Mouse (Mus musculus) layer of hippocampus, adult 2 months (tissue): Measurements from ENCODE around the gene Atp2b2. TPM values are rescaled to one million over a fixed set of nuclear protein-coding genes. Genes with fewer than 3 reads are reported as not detected.

ENCODE experiments used
- DNase-seq, 2 experiments: peaks; one replicate each; pipeline ENCODE4 v3.0.0; 2022; ENCODE audit warnings: low spot score in 2 of 2
- H3K27ac ChIP-seq: fragments of 200-600 bp; 2 replicates; pipeline ENCODE4 v1.8.1; 2022
- H3K4me3 ChIP-seq: fragments of 200-600 bp; 2 replicates; pipeline ENCODE4 v1.8.1; 2022; ENCODE audit warnings: mild to moderate bottlenecking
- CTCF ChIP-seq: fragments of 200-600 bp; conservative IDR thresholded peaks from 2 replicates; pipeline ENCODE4 v1.8.1; 2022; ENCODE audit warnings: antibody characterized with exemption, mild to moderate bottlenecking, moderate library complexity
- long read RNA-seq, 2 experiments: library from polyadenylated mRNA; stranded (forward); transcript quantifications; one replicate each; pipeline ENCODE4 v2.0.0; 2021; ENCODE audit warnings: borderline mapping rate in 2 of 2
- total RNA-seq, 2 experiments: library from RNA; stranded (reverse); gene quantifications; 2 replicates each; pipeline ENCODE4 v1.2.3; 2021

Atp2b2 gene
- total RNA-seq: 100 to 1,000 TPM; 330 to 337 TPM
- long read RNA-seq, experiment 1, full-length matches to known transcripts: 84 of 172 reads
- long read RNA-seq, experiment 1, partial matches to known transcripts: 31 of 172 reads
- long read RNA-seq, experiment 1, other reads (novel, unspliced or antisense): 57 of 172 reads
- long read RNA-seq, experiment 2, full-length matches to known transcripts: 164 of 317 reads
- long read RNA-seq, experiment 2, partial matches to known transcripts: 51 of 317 reads
- long read RNA-seq, experiment 2, other reads (novel, unspliced or antisense): 102 of 317 reads

DNA sequence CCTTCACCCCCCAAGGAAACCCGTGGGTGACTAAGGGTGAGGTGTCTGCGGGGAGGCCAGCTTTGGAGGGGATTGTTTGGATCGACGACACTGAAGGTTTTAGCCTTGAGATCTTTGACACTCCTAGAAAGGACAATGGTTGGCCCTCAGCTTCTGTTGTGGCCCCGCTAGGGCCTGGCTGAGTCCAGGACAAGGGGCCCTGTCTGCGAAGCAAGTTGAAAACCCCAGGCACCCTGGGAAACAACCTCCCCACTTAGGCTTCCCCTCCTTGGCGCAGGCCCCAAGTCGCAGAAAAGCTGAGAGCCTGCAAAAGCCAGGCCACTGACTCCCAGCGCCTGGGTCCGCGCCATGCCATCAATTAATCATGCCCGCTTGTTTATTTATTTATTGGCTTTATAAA, at the start of gene Atp2b2:
TSS of gene Atp2b2 (minus strand) at position 282 of the 400 bp plus-strand sequence.
- no peak for TF ChIP-seq CTCF
- DNase-seq: no peak
- Histone ChIP-seq H3K4me3 (peak within 1 kb of the TSS; percentile 83), H3K27ac (peak within 1 kb of the TSS; percentile 98)

DNA sequence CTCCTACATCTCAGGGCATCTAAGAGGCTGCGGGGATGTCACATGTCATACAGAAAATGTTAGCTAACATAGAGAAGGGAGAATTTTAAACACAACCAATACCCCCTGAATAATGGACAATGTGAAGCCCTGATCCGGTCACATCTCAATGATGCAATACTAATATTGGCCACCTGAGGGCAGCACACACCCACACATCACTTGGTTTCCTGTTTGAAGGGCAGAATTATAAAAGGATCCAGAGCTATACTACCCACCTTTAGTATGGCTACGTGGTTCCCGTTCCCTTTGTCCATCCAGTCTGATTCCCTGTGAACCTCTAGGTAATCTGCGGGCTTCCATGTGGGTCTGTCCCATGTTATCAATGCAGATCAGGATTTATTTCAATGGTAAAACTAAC, 47.2 kb upstream of the Atp2b2 start:
- DNase-seq: peak; percentile 50 to 86
- H3K4me3 ChIP-seq: no peak overlapping the region
- no peak overlapping the region for H3K27ac ChIP-seq
- TF ChIP-seq CTCF: peak; percentile 95

DNA sequence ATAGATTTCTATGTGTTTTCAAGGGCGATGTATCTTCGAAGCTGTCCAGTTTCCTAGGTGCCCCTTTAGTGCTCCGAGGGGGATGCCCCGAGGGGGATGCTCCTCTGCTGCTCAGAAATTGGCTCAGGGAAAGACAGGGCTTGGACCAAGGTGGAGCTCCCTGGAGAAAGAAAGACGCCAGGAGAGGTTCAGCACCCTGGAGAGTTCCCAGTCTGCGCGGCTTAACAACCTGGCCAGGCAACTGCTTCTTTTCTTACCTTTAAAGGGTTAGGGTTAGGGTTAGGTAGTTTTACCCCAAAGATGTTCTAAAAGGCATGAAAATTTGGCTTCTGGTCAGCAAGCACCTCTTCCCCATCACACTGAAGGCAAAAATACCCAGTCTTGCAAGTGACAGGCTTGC, 44.7 kb upstream of the Atp2b2 start:
- TF ChIP-seq CTCF: no peak
- Histone ChIP-seq H3K4me3 (no peak overlapping the region), H3K27ac (no peak overlapping the region)
- DNase-seq: no peak

DNA sequence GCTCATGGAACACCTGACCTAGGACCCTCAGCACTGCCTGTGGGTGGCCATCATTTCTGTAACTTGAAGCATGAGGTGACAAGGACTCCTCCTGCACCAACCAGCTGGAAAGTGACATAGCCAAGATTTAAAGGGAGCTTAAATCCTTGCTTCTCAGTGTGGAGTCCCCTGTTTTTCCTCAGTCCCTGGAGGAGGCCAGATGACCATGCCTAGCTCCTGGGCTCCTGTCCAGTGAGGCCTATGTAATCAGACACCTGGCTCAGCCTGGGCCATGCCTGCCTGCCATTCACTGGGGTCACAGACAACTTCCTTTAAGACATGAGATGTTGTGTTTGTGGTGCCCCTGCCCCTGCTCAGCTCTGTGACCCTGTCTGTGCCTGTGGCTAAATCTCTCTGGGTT, 36.1 kb upstream of the Atp2b2 start:
- DNase-seq: no peak
- Histone ChIP-seq H3K4me3 (no peak overlapping the region), H3K27ac (no peak overlapping the region)
- no peak for TF ChIP-seq CTCF

DNA sequence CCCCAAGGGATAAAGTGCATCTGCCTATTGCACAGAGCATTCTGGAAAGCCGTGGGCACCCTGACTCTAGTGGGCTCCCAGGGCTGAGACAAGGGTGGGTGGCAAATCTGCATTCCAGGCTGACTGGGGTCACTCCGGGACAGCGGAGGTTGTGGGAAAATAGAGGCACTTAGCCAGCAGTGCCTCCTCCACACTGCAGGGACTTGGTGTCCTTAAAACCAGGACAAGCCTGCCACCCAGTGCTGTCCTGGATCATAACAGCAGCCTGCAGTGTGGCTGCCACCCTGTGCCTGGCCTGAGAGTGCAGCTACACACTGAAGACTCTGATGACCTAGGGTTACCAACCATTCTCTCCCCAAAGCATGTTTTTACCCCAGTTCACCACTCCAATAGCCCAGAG, 34.1 kb upstream of the Atp2b2 start:
- peak; percentile 74 to 77 for DNase-seq
- Histone ChIP-seq H3K27ac (no peak overlapping the region), H3K4me3 (no peak overlapping the region)
- peak; percentile 92 for TF ChIP-seq CTCF

DNA sequence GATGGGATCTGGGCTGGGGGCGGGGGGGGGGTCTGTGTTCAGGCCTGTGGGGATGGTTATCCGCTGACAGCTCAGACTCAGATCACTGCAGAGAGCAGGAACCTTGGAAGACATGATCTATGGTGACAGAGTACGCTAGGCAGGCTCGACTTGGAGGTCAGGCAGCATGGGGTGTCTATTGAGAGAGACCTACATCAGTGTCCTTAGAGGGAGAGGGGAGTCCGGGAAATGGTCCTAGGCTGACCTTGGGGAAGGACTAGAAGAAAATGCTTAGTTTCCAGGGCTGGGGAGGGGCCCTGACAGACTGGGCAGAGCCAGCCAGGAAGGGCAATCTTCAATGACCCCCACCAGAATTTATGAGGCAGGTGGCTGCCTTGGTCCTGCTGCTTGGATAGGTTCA, 33.6 kb upstream of the Atp2b2 start:
- no peak overlapping the region for H3K27ac ChIP-seq
- DNase-seq: no peak
- no peak for TF ChIP-seq CTCF
- H3K4me3 ChIP-seq: no peak overlapping the region

DNA sequence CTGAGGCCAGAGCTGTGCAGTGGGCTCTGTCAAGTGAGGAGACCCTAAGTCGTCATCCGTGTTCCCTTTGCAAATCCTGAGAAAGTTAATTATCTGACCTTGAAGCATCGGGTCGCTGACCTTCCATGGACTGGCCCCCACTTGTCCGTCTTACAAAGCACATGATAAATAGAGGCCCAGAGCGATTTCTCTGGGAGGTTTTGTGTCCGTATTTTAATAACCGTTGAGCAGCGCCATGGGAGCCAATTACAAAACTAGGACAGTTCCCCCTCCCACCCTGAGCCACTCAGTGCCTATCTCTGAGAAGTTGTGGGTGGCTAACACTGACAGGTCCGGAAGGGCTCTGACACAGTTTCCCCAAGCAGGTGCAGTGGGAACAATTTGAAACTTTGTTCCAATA, 32.5 kb upstream of the Atp2b2 start:
- no peak for TF ChIP-seq CTCF
- no peak for DNase-seq
- no peak overlapping the region for H3K4me3 ChIP-seq
- no peak overlapping the region for H3K27ac ChIP-seq

DNA sequence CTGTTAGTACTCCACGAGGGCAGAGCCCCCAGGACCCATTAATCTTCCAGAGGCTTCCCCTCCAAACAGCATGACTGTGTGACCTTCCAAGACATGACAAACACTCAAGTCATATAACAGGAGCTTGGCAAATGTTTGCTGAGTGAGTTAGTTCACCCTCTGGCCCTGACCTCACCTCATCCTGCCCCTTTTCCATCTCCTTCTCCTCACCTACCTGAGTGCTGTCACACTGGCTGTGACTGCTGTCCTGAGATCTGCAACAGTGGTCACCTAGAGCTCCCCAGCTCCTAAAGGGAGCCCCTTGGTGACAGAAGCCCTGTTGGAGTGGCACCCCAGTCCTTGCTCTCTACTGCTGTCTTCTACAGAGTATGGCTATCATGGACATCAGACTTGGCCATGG, 31.8 kb upstream of the Atp2b2 start:
- no peak for TF ChIP-seq CTCF
- DNase-seq: no peak

DNA sequence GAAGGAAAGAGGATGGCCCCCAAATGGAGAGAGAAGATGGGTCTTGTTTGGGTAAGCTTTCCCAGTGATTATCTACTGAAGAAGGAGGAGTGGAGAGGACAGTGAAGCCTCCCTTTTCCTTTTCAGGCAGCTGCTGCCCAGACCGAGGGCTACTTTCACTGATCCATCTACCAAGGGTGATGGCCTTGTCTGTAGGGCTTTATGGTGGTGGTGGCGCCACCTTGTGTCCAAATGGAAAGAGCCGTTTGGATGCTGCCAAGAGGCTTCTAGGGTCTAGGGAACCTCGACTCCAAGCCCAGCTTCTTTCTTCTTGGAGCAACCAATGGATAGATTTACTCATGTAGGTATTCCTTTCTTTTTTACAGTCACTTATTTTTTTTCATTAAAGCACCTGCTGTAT, 29.2 kb upstream of the Atp2b2 start:
- peak; percentile 93 for TF ChIP-seq CTCF
- Histone ChIP-seq H3K27ac (no peak overlapping the region), H3K4me3 (no peak overlapping the region)
- DNase-seq: peak; percentile 46 to 65

More for the DNA sequence above, 31.8 kb upstream of the Atp2b2 start:
- Histone ChIP-seq H3K4me3 (no peak overlapping the region), H3K27ac (no peak overlapping the region)

DNA sequence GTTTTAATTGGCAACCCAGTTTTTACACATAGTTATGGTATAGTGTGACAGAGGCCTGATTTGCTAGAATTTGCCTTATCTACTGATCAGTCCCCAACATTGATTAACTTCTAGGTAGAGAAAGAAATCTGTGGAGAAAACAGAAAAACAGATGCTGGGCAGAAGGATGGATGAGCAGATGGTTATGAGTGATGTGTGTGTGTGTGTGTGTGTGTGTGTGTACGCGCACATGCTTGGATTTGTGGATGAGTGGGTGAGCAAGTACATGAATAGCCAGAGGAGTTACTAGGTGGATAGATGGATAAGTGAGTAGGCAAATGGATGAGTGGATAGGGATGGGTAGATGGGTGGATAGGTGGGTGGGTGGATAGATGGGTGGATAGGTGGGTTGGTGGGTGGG, 20.7 kb upstream of the Atp2b2 start:
- H3K4me3 ChIP-seq: no peak overlapping the region
- DNase-seq: peak in 1 of 2 experiments; percentile 44
- no peak for TF ChIP-seq CTCF
- no peak overlapping the region for H3K27ac ChIP-seq

DNA sequence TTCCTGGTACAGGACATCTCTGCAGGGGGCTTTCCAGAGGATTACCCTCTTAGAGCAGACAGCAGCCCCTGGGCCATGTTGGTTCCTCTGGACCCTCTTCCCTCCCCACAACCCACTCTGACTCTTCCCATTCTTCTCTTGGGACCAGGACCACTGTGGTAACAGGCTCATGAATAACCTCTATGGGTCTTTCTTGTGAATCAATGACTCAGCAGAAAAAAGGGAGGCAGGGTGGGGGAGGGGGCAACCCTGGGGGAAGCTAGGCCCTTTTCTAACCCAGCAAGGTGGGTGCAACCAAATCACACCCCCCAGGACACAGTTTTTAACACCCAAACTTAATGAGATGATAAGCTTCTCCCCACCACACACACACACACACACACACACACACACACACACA, 20.3 kb upstream of the Atp2b2 start:
- Histone ChIP-seq H3K4me3 (no peak overlapping the region), H3K27ac (no peak overlapping the region)
- DNase-seq: no peak
- TF ChIP-seq CTCF: no peak

DNA sequence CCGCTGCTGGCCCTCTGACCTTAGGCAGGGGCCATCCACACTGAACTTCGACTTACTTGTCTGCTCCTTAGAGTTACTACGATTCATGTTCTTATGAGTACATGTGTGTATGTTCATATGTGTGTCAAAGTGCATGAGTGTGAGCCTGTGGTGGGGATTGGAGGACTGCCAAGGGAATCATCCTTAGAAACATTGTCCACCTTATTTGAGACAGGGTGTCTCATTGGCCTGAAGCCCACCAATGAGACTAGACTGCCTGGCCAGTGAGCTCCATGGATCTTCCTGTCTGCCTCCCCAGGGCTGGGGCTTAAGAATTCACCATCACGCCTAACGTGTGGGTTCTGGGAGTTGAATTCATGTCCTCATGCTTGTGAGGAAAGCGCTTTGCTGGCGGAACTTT, 16.8 kb upstream of the Atp2b2 start:
- TF ChIP-seq CTCF: no peak
- no peak for DNase-seq
- Histone ChIP-seq H3K27ac (peak overlapping the region; percentile 6; the same call in 1 of the 2 replicates), H3K4me3 (no peak overlapping the region)

DNA sequence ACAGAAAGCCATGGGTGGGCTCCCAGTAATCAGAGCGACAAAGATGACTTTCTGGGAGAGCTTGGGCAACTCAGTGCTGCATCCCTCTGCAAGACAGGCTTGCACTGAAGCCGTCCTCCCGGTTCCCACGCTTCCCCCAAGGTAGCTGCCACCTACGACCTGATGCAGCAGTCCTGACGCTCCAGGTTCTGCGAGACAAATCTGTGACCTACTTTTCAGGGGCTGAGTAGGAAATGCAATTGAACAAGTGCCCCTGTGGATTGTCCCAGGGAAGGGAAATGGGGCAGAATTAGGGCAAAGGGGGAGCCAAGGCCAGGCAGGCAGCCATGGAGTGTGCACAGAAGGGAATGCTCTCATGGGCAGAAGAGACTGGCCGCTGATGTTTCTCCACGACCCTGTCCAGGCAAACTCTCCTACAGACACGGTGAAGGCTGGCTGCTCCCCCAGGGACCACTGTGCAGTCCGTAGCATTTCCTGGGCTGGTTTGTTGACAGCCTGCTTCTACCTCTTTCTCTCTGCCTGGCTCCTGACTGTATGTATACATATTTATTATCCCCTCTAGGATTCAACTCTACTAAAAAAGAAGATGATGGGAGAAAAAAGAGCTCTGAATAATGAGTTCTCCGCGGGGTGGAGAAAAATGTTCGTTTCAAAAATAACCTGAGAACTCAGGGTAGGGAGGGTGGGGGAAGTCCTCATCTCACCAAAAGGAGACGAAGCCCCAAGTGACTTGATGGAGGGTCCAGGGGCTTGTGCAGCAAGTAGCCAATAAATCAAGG, 15.8 kb upstream of the Atp2b2 start:
- no peak overlapping the region for H3K4me3 ChIP-seq
- TF ChIP-seq CTCF: no peak
- DNase-seq: no peak
- H3K27ac ChIP-seq: peak overlapping the region; percentile 6; the same call in 1 of the 2 replicates

DNA sequence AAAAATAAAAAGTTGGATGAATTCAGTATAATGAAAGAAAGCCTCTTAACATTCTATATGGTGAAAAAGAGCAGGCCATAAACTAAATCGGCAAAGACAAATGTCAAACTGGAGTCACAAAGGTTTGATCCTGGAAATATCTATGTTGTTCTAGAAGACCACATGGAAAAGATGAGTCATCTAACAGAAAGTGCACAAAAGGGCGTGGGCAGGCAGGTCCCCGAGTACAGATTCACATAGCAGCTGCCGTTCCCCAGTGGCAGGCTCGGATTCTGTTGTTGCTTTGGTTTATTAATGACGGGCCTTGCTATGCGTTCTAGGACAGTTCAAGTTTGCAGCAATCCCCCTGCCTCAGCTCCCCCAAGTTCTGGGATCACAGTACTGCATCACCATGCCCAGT, 12.9 kb upstream of the Atp2b2 start:
- H3K4me3 ChIP-seq: no peak overlapping the region
- no peak for TF ChIP-seq CTCF
- DNase-seq: peak; percentile 50 to 68
- H3K27ac ChIP-seq: peak overlapping the region; percentile 84
